Mouse (Mus musculus): ENCODE results near the gene Dazap1. TPM values are rescaled to one million over a fixed set of nuclear protein-coding genes. Genes with fewer than 3 reads are reported as not detected.

Gene Dazap1
- total and polyA plus RNA-seq, 2 experiments from 2014 or later: 34.5 to 109 TPM

DNA sequence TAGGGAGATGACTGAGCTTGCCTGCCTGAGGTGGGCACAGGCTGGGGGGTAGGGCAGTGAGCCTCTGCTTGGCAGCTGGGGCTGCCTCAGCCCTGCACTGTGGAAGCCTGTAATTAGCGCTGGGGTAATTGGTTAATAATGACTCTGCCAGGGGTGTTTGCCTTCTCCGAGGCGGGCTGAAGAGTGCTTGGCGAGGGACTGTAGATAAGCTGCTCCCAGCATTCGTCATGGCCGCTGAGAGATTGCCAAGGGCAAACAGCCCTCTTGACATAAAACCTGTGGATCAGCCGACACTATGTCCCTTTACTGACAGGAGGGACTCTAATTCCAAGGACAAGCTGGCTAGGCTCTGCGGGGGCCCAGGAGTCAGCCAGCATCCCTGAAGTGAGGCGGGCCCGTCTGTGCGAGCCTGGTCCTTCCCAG is 55.1 kb downstream of the Dazap1 start:
- no peak overlapping the region for H3K9ac ChIP-seq (replicated peaks; ENCODE audit: low read length, poor library complexity, severe bottlenecking)
- no peak overlapping the region for H3K4me3 ChIP-seq (ENCODE audit: low read depth, low read length)
- H3K36me3 ChIP-seq (ENCODE audit: insufficient read depth, low read length): peaks cover 62% of the 10 kb centered on the region
- H3K9me3 ChIP-seq (ENCODE audit: low read length): no peaks in the 10 kb centered on the region
- H3K4me2 ChIP-seq (ENCODE audit: low read depth, low read length, poor library complexity, severe bottlenecking): no peak overlapping the region
- peaks cover 3% of the 10 kb centered on the region for H3K4me1 ChIP-seq (ENCODE audit: insufficient read depth, low read length)
- no peak for TF ChIP-seq CTCF (IDR thresholded peaks at IDR 0.05)
- no peaks in the 10 kb centered on the region for H3K27me3 ChIP-seq (ENCODE audit: insufficient read depth, low read length)
- no peak for ATAC-seq (ENCODE audit: low FRiP score)
- 41% methylated on average over 11 of the region's 11 CpGs for WGBS
- no peak overlapping the region for H3K27ac ChIP-seq (ENCODE audit: low read depth, low read length)
- no peak for DNase-seq (ENCODE audit: low spot score)

DNA sequence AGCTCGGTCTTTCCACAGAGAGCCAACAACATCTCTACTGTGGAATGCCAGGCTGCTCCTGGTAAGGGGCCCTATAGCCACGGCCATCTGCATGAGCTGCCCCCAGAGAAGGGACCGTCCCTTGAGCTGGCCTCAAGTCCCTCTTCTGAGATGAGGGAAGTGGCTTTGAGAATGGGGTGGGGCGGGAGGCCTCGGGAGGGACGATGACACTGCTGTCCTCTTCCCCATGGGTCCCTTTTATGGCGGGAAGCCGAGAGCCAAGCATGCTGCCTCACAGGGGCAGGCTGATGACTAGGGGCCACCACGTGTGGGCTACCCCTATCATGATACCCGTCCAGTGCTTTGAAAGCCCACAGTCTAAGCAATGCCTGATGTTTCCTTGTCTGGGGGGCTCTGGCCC is 55.7 kb downstream of the Dazap1 start:
- H3K27me3 ChIP-seq (ENCODE audit: insufficient read depth, low read length): no peaks in the 10 kb centered on the region
- H3K9ac ChIP-seq (replicated peaks; ENCODE audit: low read length, poor library complexity, severe bottlenecking): no peak overlapping the region
- H3K9me3 ChIP-seq (ENCODE audit: low read length): no peaks in the 10 kb centered on the region
- 0 out of 2 replicates have a peak overlapping the region, but pooled peaks have one; percentile 12 for H3K27ac ChIP-seq (ENCODE audit: low read depth, low read length)
- H3K36me3 ChIP-seq (ENCODE audit: insufficient read depth, low read length): peaks cover 55% of the 10 kb centered on the region
- H3K4me2 ChIP-seq (ENCODE audit: low read depth, low read length, poor library complexity, severe bottlenecking): no peak overlapping the region
- 59% methylated on average over 10 of the region's 10 CpGs for WGBS
- DNase-seq (ENCODE audit: low spot score): no peak
- peaks cover 3% of the 10 kb centered on the region for H3K4me1 ChIP-seq (ENCODE audit: insufficient read depth, low read length)
- no peak overlapping the region for H3K4me3 ChIP-seq (ENCODE audit: low read depth, low read length)
- TF ChIP-seq CTCF (IDR thresholded peaks at IDR 0.05): no peak
- ATAC-seq (ENCODE audit: low FRiP score): no peak

DNA sequence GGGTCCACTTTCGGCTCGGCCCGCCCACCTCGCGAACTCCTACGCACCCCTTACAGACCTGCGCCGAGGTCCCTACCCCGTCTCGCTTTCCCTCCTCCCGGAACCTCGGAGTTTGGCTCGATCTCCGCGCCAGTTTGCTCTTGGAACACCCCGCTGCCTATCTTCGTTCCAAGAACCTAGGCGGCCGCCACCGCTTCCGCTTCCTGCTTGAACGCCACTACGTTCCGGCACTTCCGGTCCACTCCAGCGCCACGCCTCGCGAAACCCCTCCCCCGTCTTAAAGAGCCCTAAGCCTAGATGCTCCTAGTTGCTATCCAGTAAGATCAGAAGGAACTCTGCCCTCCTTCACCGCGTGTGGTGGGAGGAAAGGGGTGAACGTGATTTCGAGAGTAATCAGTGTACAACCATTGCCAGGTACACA is 59.1 kb downstream of the Dazap1 start, which contains the start of gene 2310011J03Rik:
Gene 2310011J03Rik, minus strand, starts transcription at position 198 of the 421 bp plus-strand sequence.
- Histone ChIP-seq H3K4me1 (ENCODE audit: insufficient read depth, low read length) (peaks cover 7% of the 10 kb centered on the region), H3K9me3 (ENCODE audit: low read length) (no peaks in the 10 kb centered on the region), H3K4me3 (ENCODE audit: low read depth, low read length) (peak within 1 kb of the TSS; percentile 55), H3K36me3 (ENCODE audit: insufficient read depth, low read length) (peaks cover 23% of the 10 kb centered on the region), H3K27ac (ENCODE audit: low read depth, low read length) (peak within 1 kb of the TSS; percentile 62), H3K27me3 (ENCODE audit: insufficient read depth, low read length) (no peaks in the 10 kb centered on the region), H3K4me2 (ENCODE audit: low read depth, low read length, poor library complexity, severe bottlenecking) (peak within 1 kb of the TSS; percentile 93), H3K9ac (replicated peaks; ENCODE audit: low read length, poor library complexity, severe bottlenecking) (peak within 1 kb of the TSS; percentile 75)
- TF ChIP-seq CTCF (IDR thresholded peaks at IDR 0.05): no peak
- ATAC-seq (ENCODE audit: low FRiP score) (peak; percentile 44), DNase-seq (ENCODE audit: low spot score) (peak; percentile 93)
- WGBS: under 1% methylated on average over 34 of the region's 34 CpGs

DNA sequence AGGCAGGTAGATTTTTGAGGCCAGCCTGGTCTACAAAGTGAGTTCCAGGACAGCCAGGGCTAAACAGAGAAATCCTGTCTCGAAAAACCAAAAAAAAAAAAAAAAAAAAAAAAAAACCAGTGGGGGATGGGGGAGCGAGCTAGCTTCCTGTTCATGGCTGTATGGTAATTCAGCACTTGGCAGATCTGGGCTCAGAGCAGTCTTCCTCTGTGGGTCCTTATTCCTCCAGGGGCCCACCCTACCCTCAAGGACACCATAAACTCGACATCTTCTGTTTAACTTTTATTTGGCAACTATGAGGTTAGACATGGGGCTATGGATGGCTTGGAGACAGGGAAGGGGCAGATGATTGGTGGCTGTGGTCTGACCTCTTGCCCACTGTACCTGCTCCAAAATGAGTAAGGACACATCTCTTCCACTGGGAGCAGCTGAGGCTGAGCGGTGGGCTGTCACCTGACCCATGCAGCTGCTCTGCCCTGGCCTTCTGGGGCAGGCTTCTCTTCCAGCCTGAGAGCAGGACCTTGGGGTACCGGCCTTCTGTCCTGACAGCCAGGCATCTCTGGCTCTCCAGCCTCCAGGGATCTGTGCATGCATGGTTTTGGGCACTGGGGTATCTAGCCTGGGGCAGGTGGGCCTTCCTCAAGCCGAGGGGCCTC is 59.9 kb downstream of the Dazap1 start:
- Histone ChIP-seq H3K4me1 (ENCODE audit: insufficient read depth, low read length) (peaks cover 7% of the 10 kb centered on the region), H3K9me3 (ENCODE audit: low read length) (no peaks in the 10 kb centered on the region), H3K4me2 (ENCODE audit: low read depth, low read length, poor library complexity, severe bottlenecking) (no peak overlapping the region), H3K36me3 (ENCODE audit: insufficient read depth, low read length) (peaks cover 20% of the 10 kb centered on the region), H3K27me3 (ENCODE audit: insufficient read depth, low read length) (no peaks in the 10 kb centered on the region), H3K4me3 (ENCODE audit: low read depth, low read length) (no peak overlapping the region), H3K27ac (ENCODE audit: low read depth, low read length) (no peak overlapping the region), H3K9ac (replicated peaks; ENCODE audit: low read length, poor library complexity, severe bottlenecking) (no peak overlapping the region)
- DNase-seq (ENCODE audit: low spot score) (no peak), ATAC-seq (ENCODE audit: low FRiP score) (no peak)
- no peak for TF ChIP-seq CTCF (IDR thresholded peaks at IDR 0.05)
- WGBS: 74% methylated on average over 6 of the region's 6 CpGs

DNA sequence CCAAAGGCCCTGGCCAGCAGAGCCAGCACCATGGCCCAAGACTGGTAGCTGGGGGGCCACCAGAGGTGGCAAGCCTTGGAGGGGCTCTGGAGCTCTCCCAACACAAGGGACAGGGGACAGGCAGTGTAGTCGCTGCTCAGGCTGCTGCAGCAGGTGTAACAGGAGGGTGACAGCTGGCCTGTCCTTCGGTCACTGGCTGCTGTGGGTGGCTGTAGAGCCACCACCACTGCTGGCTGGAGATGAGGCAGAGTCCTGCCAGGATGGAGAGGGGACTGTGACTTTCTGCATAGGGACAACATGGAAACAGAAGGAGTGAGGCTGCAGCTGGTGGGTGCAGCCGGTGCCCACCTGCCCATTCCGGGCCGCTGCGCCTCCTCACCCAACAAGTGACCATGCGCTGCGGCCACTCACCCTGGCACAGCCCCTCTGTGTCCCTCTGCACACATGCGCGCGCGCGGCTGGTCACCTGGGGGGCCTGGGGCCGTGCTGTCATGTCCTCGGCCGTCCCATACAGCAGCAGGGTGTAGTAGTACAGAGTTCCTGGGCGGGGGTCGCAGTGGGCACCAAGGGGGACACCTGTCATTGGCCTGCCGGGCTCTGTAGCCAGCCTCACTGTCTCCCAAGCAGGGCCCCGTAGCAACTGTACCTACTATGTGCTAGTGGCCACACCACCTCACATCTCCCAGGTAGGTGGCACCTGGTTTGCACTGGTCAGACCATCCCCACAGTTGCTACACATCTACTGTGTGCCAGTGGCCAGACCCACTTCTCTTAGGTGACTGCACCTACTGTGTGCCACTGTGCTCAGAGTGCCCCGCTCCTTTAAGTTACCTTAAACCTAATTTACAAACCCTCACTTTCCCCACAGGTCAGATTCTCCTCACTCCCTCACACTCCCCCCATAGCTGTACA is 60.6 kb downstream of the Dazap1 start:
- H3K36me3 ChIP-seq (ENCODE audit: insufficient read depth, low read length): peaks cover 12% of the 10 kb centered on the region
- H3K4me3 ChIP-seq (ENCODE audit: low read depth, low read length): no peak overlapping the region
- H3K4me1 ChIP-seq (ENCODE audit: insufficient read depth, low read length): peaks cover 7% of the 10 kb centered on the region
- H3K27me3 ChIP-seq (ENCODE audit: insufficient read depth, low read length): no peaks in the 10 kb centered on the region
- no peak for TF ChIP-seq CTCF (IDR thresholded peaks at IDR 0.05)
- H3K4me2 ChIP-seq (ENCODE audit: low read depth, low read length, poor library complexity, severe bottlenecking): peak overlapping the region; percentile 90; the same call in 1 of the 2 replicates
- H3K27ac ChIP-seq (ENCODE audit: low read depth, low read length): no peak overlapping the region
- 92% methylated on average over 21 of the region's 21 CpGs for WGBS
- H3K9ac ChIP-seq (replicated peaks; ENCODE audit: low read length, poor library complexity, severe bottlenecking): no peak overlapping the region
- no peaks in the 10 kb centered on the region for H3K9me3 ChIP-seq (ENCODE audit: low read length)
- ATAC-seq (ENCODE audit: low FRiP score) (no peak), DNase-seq (ENCODE audit: low spot score) (no peak)

Data from midbrain, postnatal 0 days (tissue).